ENCODE assay signal across 9 mouse cellular contexts in the genomic region with DNA sequence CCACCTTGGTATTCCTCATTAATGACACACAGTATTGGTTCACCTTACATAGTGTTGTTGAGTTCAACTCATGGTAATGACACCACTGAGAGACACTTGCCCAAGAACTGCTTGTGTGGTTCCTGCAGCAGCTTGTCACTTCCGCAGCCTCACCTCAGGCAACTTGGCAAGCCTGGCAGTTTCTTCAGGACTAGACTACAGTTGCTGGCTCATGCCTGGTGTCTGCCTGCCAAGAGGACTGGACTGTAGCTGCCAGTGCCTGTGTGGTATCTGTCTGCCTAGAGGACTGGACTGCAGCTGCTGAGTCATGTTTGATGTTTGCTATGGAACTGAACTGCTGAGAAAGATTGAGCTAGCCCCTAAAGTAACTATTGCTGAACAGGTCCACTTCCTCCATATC. TPM values are rescaled to one million over a fixed set of nuclear protein-coding genes. Genes with fewer than 3 reads are reported as not detected.
DNase-seq lines count a peak whose midpoint lies in the region.
"Had no signal": no experiment of that assay in that cellular context is flagged by ENCODE, and none has a peak within 500 bp of the region (broad histone marks: within the 10 kb centered on the region; RNA-seq: fewer than 3 reads in every experiment).

No protein-coding gene starts in this region.

- H3K27me3 ChIP-seq in limb, embryonic 10.5 days (ENCODE audit: low read depth, poor library complexity, severe bottlenecking): no peaks in the 10 kb centered on the region
- H3K27me3 ChIP-seq: stomach, embryonic 15.5 days had no signal

- peak; percentile 12 for DNase-seq in cerebellum, adult 9-11 months
- DNase-seq in cerebellum, adult 11 months: no peak
- peak; percentile 12 to 17 for DNase-seq in layer of hippocampus, postnatal 10 days (ENCODE audit: low spot score in 2 of 2)
- no peak for DNase-seq in layer of hippocampus, adult 8-10 months (ENCODE audit: low spot score in 2 of 2)
- peak; percentile 14 to 19 for DNase-seq in cerebellum, postnatal 36 days
- peak; percentile 63 for DNase-seq in heart, postnatal 4 days
- no peak for DNase-seq in embryo, embryonic 9.5 days (ENCODE audit: extremely low spot score)
- DNase-seq in limb, embryonic 10.5 days (ENCODE audit: low spot score): no peak

- WGBS in limb, embryonic 10.5 days: 100% methylated on average over 1 of the region's 1 CpGs

- no peak overlapping the region for H3K27ac ChIP-seq in limb, embryonic 10.5 days
- H3K27ac ChIP-seq: stomach, embryonic 15.5 days had no signal

- no peaks in the 10 kb centered on the region for H3K36me3 ChIP-seq in limb, embryonic 10.5 days
- H3K36me3 ChIP-seq: stomach, embryonic 15.5 days had no signal

- H3K4me3 ChIP-seq in limb, embryonic 10.5 days: no peak overlapping the region
- H3K4me3 ChIP-seq: stomach, embryonic 15.5 days had no signal

- H3K4me1 ChIP-seq in limb, embryonic 10.5 days: no peaks in the 10 kb centered on the region
- H3K4me1 ChIP-seq: stomach, embryonic 15.5 days had no signal

- no peaks in the 10 kb centered on the region for H3K9me3 ChIP-seq in limb, embryonic 10.5 days (replicated peaks)
- H3K9me3 ChIP-seq: stomach, embryonic 15.5 days had no signal

RNA-seq across cellular contexts. Expression of gene Tra2a, which starts 18.3 kb away (rescaled TPM):
- total RNA-seq in layer of hippocampus, postnatal 10 days (2021): 10 to 100 TPM; 76.6 to 76.9 TPM
- total RNA-seq in layer of hippocampus, adult 8-10 months (2022): 100 to 1,000 TPM in 1 of 4 experiments, 10 to 100 TPM in 3; 54.1 to 108 (median 82.0) TPM
- total RNA-seq in heart, postnatal 4 days (2021): 10 to 100 TPM; 41.3 to 49.4 TPM
- polyA plus RNA-seq in limb, embryonic 10.5 days (2016; fragmentation: Nextera tagmentation; extraction: Ambion mirVana): 126 and 128 TPM in 2 replicates

RNA-seq across cellular contexts. Expression of gene Ccdc126, which starts 37.0 kb away (rescaled TPM):
- total RNA-seq in layer of hippocampus, postnatal 10 days (2021): 1 to 10 TPM; 7.1 to 8.1 TPM
- total RNA-seq in layer of hippocampus, adult 8-10 months (2022): 10 to 100 TPM in 2 of 4 experiments, 1 to 10 TPM in 2; 7.9 to 10.8 (median 9.4) TPM
- 1 to 10 TPM; 4.4 to 4.9 TPM for total RNA-seq in heart, postnatal 4 days (2021)
- 4.3 and 5.2 TPM in 2 replicates for polyA plus RNA-seq in limb, embryonic 10.5 days (2016; fragmentation: Nextera tagmentation; extraction: Ambion mirVana)

Comparison
In these comparisons a context has a peak if more than half of its experiments do, and no peak if none do; other contexts are left out.
1. DNase-seq: peak in cerebellum, adult 9-11 months (single experiment), layer of hippocampus, postnatal 10 days (2 of 2), cerebellum, postnatal 36 days (2 of 2) and heart, postnatal 4 days (single experiment); none in cerebellum, adult 11 months (single experiment), layer of hippocampus, adult 8-10 months (0 of 2), embryo, embryonic 9.5 days (single experiment) and limb, embryonic 10.5 days (single experiment).